In the genomic region with DNA sequence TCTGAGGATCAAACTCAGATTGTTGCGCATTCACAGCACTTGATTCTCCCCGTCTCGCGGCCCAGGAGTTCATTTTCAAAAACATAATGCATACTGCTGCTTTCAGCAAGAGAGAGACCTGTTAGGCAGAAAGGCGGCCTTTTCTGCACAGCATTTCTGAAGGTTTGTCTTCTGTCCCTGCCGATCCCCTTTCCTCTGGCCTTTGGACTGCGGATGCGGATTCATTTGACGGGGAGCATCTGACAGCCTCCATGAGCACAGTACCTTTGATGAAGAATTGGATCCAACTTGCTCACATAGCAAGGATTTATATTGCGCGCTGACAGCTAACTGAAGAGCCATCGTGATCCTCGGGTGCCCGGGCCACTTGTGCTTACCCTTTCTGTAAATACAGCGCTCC, we compare ENCODE assay signal across 16 mouse cellular contexts. TPM values are rescaled to one million over a fixed set of nuclear protein-coding genes. Genes with fewer than 3 reads are reported as not detected.
"Had no signal": no experiment of that assay in that cellular context is flagged by ENCODE, and none has a peak within 500 bp of the region (broad histone marks: within the 10 kb centered on the region; RNA-seq: fewer than 3 reads in every experiment).

No protein-coding gene starts in this region.

- H3K4me1 ChIP-seq: limb, embryonic 13.5 days; neural tube, embryonic 13.5 days had no signal

- DNase-seq: kidney, adult 8-10 months; kidney, postnatal 36 days; layer of hippocampus, adult 9-11 months; layer of hippocampus, postnatal 36 days; lung, adult 18-20 months; right cerebral cortex, adult 18-20 months; thymus, postnatal 4 days had no signal

- H3K9ac ChIP-seq: limb, embryonic 13.5 days; liver, embryonic 14.5 days; neural tube, embryonic 13.5 days had no signal

- H3K9me3 ChIP-seq: limb, embryonic 13.5 days; neural tube, embryonic 13.5 days had no signal

- H3K4me3 ChIP-seq: limb, embryonic 13.5 days; myocyte; neural tube, embryonic 13.5 days had no signal

- H3K36me3 ChIP-seq: limb, embryonic 13.5 days; neural tube, embryonic 13.5 days had no signal

- H3K4me2 ChIP-seq: limb, embryonic 13.5 days; neural tube, embryonic 13.5 days had no signal

- H3K27ac ChIP-seq: kidney, postnatal 0 days; limb, embryonic 13.5 days; liver, embryonic 14.5 days; neural tube, embryonic 13.5 days; stomach, postnatal 0 days had no signal

RNA-seq across cellular contexts. Expression of a gene that starts 6.3 kb away (rescaled TPM):
- total RNA-seq: megakaryocyte-erythroid progenitor cell, adult 5-6 weeks had no signal
- polyA plus RNA-seq: liver, adult 2 months had no signal

RNA-seq across cellular contexts. Expression of a gene that starts 52.4 kb away (rescaled TPM):
- total RNA-seq: liver, adult 2 months; megakaryocyte-erythroid progenitor cell, adult 5-6 weeks had no signal
- polyA plus RNA-seq: liver, adult 2 months; liver, embryonic 14.5 days; lung, embryonic 16.5 days had no signal
